Mouse (Mus musculus) heart, postnatal 36 days (tissue): Measurements from ENCODE around the gene Atp13a4. TPM values are rescaled to one million over a fixed set of nuclear protein-coding genes. Genes with fewer than 3 reads are reported as not detected.

Experiments
- DNase-seq, 2 experiments: peaks; one replicate each; pipeline ENCODE4 v3.0.0; 2021 to 2022
- intact Hi-C: fragments of 180-260 bp; cut with DNase I; formaldehyde crosslinking; loops from one replicate; pipeline ENCODE4 v1.15.1; 2025
- total RNA-seq, 2 experiments: library from RNA; stranded (reverse); gene quantifications; 2 replicates each; pipeline ENCODE4 v1.2.3; 2021

Gene Atp13a4
- total RNA-seq, 2 experiments from 2014 or later, result not detected

GRCm38 (mm10) chr16:29481439-29481838, 63.2 kb downstream of the Atp13a4 start:
- DNase-seq, result no peak
- intact Hi-C loops, result no loop called here

- DNase-seq, result no peak
- intact Hi-C loops, result no loop called here
Observed at GRCm38 (mm10) chr16:29480396-29480795, 64.3 kb downstream of the Atp13a4 start.

GRCm38 (mm10) chr16:29463798-29464197, 80.9 kb downstream of the Atp13a4 start:
- DNase-seq, result no peak
- intact Hi-C loops, result no loop called here

- intact Hi-C loops, result no loop called here
- no peak for DNase-seq
Observed at GRCm38 (mm10) chr16:29459331-29459730, 85.3 kb downstream of the Atp13a4 start.

- no peak for DNase-seq
- intact Hi-C loops, result no loop called here
Observed at GRCm38 (mm10) chr16:29456851-29457250, 87.8 kb downstream of the Atp13a4 start.

- no peak for DNase-seq
- intact Hi-C loops, result no loop called here
Observed at GRCm38 (mm10) chr16:29453282-29453681, 91.4 kb downstream of the Atp13a4 start.

GRCm38 (mm10) chr16:29451706-29452105, 93.0 kb downstream of the Atp13a4 start:
- DNase-seq, result peak in 1 of 2 experiments; percentile 8
- intact Hi-C loops, result no loop called here

- DNase-seq, result no peak
- intact Hi-C loops, result no loop called here
Observed at GRCm38 (mm10) chr16:29442126-29442525, 102.5 kb downstream of the Atp13a4 start.

GRCm38 (mm10) chr16:29441405-29441985, 103.2 kb downstream of the Atp13a4 start:
- no peak for DNase-seq
- intact Hi-C loops, result no loop called here

GRCm38 (mm10) chr16:29438045-29438444, 106.6 kb downstream of the Atp13a4 start:
- intact Hi-C loops, result loop anchor here (10.0 kb wide), 2 partner anchors 127 to 603 kb away; no protein-coding TSS in a partner anchor
- DNase-seq, result no peak

- no peak for DNase-seq
- intact Hi-C loops, result loop anchor here (10.0 kb wide), 2 partner anchors 129 to 601 kb away; no protein-coding TSS in a partner anchor
Observed at GRCm38 (mm10) chr16:29435746-29436145, 108.9 kb downstream of the Atp13a4 start.

- peak in 1 of 2 experiments; percentile 6 for DNase-seq
- intact Hi-C loops, result loop anchor here (10.0 kb wide), 2 partner anchors 130 to 600 kb away; no protein-coding TSS in a partner anchor
Observed at GRCm38 (mm10) chr16:29434712-29435111, 110.0 kb downstream of the Atp13a4 start.

GRCm38 (mm10) chr16:29414822-29415221, 129.8 kb downstream of the Atp13a4 start:
- no peak for DNase-seq
- intact Hi-C loops, result no loop called here

GRCm38 (mm10) chr16:29407319-29407718, 137.3 kb downstream of the Atp13a4 start:
- DNase-seq, result no peak
- intact Hi-C loops, result no loop called here

- intact Hi-C loops, result no loop called here
- no peak for DNase-seq
Observed at GRCm38 (mm10) chr16:29399079-29399478, 145.6 kb downstream of the Atp13a4 start.

GRCm38 (mm10) chr16:29384781-29385180, 159.9 kb downstream of the Atp13a4 start:
- DNase-seq, result no peak
- intact Hi-C loops, result no loop called here

- intact Hi-C loops, result no loop called here
- DNase-seq, result no peak
Observed at GRCm38 (mm10) chr16:29378458-29378857, 166.2 kb downstream of the Atp13a4 start, which contains the start of gene Atp13a5. Gene Atp13a5 (minus strand): TSS chr16:29378732.

GRCm38 (mm10) chr16:29374636-29375035, 170.0 kb downstream of the Atp13a4 start:
- intact Hi-C loops, result no loop called here
- DNase-seq, result no peak

Other genes starting within 250 kb of the Atp13a4 start
- gene Atp13a5, start 166.1 kb downstream of the Atp13a4 start, total RNA-seq, result not detected
- 100 to 1,000 TPM; 153 to 170 TPM for gene Opa1, start 34.5 kb upstream of the Atp13a4 start, total RNA-seq